Mouse (Mus musculus) lung, adult 2 months (tissue): ENCODE measurements around the gene Pign.

Experiments
- CTCF ChIP-seq: fragments of 200-500 bp; IDR thresholded peaks from 2 replicates; pipeline ENCODE4 v1.5.1; 2011; ENCODE audit warnings: mild to moderate bottlenecking, low read length, control low read depth; ENCODE audit not compliant: insufficient read depth
- POLR2A ChIP-seq: fragments of 200-500 bp; IDR thresholded peaks from 2 replicates; pipeline ENCODE4 v1.6.1; 2011; ENCODE audit warnings: low read depth, mild to moderate bottlenecking, control low read depth, low read length, borderline replicate concordance; ENCODE audit errors: extremely low read depth

GRCm38 (mm10) chr1:105492626-105493025 is 170.9 kb downstream of the Pign start:
- TF ChIP-seq CTCF (no peak), POLR2A (no peak)
